Mouse (Mus musculus): Measurements from ENCODE around the gene Csn3.

Csn3 gene

GRCm38 (mm10) chr5:87925372-87925771 lies at the start of gene Csn3:
Csn3 (plus strand) TSS chr5:87925579.
- DNase-seq (ENCODE audit: low read depth in 2 of 2, low spot score in 2 of 2), result no peak

- no peak for DNase-seq (ENCODE audit: low read depth in 2 of 2, low spot score in 2 of 2)
Observed at GRCm38 (mm10) chr5:87884729-87885128, 40.6 kb upstream of the Csn3 start, which contains the start of gene Odam. Odam (plus strand) TSS chr5:87885029.

GRCm38 (mm10) chr5:87931603-87932002 lies 6.2 kb downstream of the Csn3 start:
- DNase-seq (ENCODE audit: low read depth in 2 of 2, low spot score in 2 of 2), result no peak

- no peak for DNase-seq (ENCODE audit: low read depth in 2 of 2, low spot score in 2 of 2)
Observed at GRCm38 (mm10) chr5:87940752-87941151, 15.4 kb downstream of the Csn3 start.

- no peak for DNase-seq (ENCODE audit: low read depth in 2 of 2, low spot score in 2 of 2)
Observed at GRCm38 (mm10) chr5:87942515-87942914, 17.1 kb downstream of the Csn3 start.

- DNase-seq (ENCODE audit: low read depth in 2 of 2, low spot score in 2 of 2), result no peak
Observed at GRCm38 (mm10) chr5:87951836-87952235, 26.5 kb downstream of the Csn3 start.

- DNase-seq (ENCODE audit: low read depth in 2 of 2, low spot score in 2 of 2), result no peak
Observed at GRCm38 (mm10) chr5:87969201-87969600, 43.8 kb downstream of the Csn3 start, which contains the start of the genes 2310003L06Rik and Gm28434. 2310003L06Rik (plus strand) TSS chr5:87969459. Gm28434 (plus strand) TSS chr5:87969517.

- DNase-seq (ENCODE audit: low read depth in 2 of 2, low spot score in 2 of 2), result no peak
Observed at GRCm38 (mm10) chr5:87979139-87979538, 53.8 kb downstream of the Csn3 start, which contains the start of gene Cabs1. Cabs1 (plus strand) TSS chr5:87979439.

All from CD8-positive naive resting alpha-beta T cell, adult 2 months (primary cell).